Mouse (Mus musculus): Measurements from ENCODE around the gene Cmtm3. TPM values are rescaled to one million over a fixed set of nuclear protein-coding genes. Genes with fewer than 3 reads are reported as not detected.
A peak's percentile ranks its signal among the peaks of the same experiment; 100 is the strongest.
"Not testable (repeated sequence)": the region's sequence is repeated elsewhere in the genome, so short reads cannot be mapped to it uniquely, and the experiment has no call there.

The Cmtm3 gene
- 240 and 361 TPM in 2 replicates for polyA plus RNA-seq (2012; rRNA removed)
- polyA plus RNA-seq (2014; fragmentation: Nextera tagmentation; extraction: Ambion mirVana) = 176 and 185 TPM in 2 replicates

DNA sequence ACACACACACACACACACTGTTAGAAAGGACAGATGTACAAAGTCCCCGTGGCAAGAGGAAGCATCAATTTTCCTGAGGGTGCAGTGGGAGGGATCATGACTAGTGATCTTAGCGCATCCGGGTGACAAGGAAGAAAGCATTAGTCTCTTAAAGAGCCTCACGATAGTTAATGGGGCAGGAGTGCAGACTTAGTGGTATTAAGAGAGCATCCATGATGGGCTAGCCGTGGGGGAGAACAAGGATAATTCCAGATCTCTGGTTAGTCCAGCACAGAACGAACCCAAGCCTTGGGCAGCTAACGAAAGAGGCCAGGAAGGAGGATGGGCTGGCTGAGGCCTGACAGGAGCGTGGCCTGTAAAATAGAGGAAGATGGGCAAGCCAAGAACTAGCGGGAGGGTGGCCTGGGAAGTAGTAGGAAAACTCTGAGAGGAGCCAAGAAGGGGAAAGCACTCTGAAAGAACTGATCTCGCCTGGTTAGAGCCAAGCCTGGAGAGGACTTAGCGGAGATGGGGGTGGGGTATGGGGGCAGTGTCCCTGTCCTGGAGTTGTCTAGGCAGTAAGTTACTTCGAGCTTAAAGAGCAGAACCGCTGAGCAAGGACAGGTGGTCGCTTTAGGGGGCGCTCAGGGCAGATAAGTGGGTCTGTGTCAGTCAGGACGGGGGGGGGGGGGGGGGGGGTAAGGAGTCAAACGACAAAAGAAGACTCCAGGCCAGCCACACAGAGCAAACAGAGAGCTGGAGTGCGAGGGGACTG lies at the start of gene Cmtm3:
Gene Cmtm3, plus strand, starts transcription at position 182 of the 754 bp plus-strand sequence.
- peak within 1 kb of the TSS; percentile 85 for H3K4me2 ChIP-seq (replicated peaks; ENCODE audit: low read depth, low read length, severe bottlenecking)
- no peak for TF ChIP-seq POLR2A (IDR thresholded peaks at IDR 0.05; ENCODE audit: borderline replicate concordance, extremely low read depth, insufficient read depth, insufficient read length)
- peak within 1 kb of the TSS; percentile 89 for H3K9ac ChIP-seq (ENCODE audit: low read depth, low read length, severe bottlenecking)
- DNase-seq (ENCODE audit: low spot score) = peak; percentile 31
- 0 out of 2 replicates have a peak, but pooled peaks cover 3% of the 10 kb centered on the region for H3K36me3 ChIP-seq (ENCODE audit: control insufficient read depth, insufficient read depth, low read length)
- no peaks in the 10 kb centered on the region for H3K9me3 ChIP-seq (ENCODE audit: control insufficient read depth, low read length)
- H3K27me3 ChIP-seq (ENCODE audit: control insufficient read depth, insufficient read depth, low read length) = no peaks in the 10 kb centered on the region
- H3K27ac ChIP-seq (replicated peaks; ENCODE audit: low read depth, low read length) = peak within 1 kb of the TSS; percentile 82
- H3K4me1 ChIP-seq (ENCODE audit: control insufficient read depth, insufficient read depth, low read length) = peaks cover 5% of the 10 kb centered on the region
- ATAC-seq (ENCODE audit: low FRiP score, low read depth) = no peak
- peak within 1 kb of the TSS; percentile 67 for H3K4me3 ChIP-seq (replicated peaks; ENCODE audit: low read length)
- 14% methylated on average over 17 of the region's 18 CpGs for WGBS

DNA sequence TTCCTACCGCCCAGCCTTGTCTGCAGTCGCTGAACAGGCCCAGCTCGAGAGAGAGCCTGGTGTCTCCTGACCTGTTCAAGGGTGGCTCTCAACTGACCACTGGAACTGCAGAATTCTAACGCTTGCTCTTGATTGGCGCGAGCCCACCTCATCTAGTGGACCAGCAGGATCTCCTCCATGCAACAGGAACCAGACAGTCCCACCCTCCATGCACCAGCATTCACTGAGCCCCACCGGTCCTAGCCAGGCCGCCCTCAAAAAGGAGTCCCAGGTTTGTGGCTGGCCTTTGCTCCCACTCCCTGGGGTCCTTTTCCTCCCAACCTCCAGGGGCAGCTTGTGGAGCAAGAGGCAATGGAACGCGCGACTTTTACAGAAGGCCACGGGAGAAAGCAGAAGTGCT lies 46.1 kb upstream of the Cmtm3 start, which contains the start of gene Cmtm2a:
Gene Cmtm2a, minus strand, starts transcription at position 101 of the 400 bp plus-strand sequence.
- not testable (repeated sequence) for H3K27ac ChIP-seq (replicated peaks; ENCODE audit: low read depth, low read length); H3K36me3 ChIP-seq (ENCODE audit: control insufficient read depth, insufficient read depth, low read length); ATAC-seq (ENCODE audit: low FRiP score, low read depth); H3K4me3 ChIP-seq (replicated peaks; ENCODE audit: low read length); H3K27me3 ChIP-seq (ENCODE audit: control insufficient read depth, insufficient read depth, low read length); H3K4me1 ChIP-seq (ENCODE audit: control insufficient read depth, insufficient read depth, low read length); H3K9ac ChIP-seq (ENCODE audit: low read depth, low read length, severe bottlenecking); DNase-seq (ENCODE audit: low spot score); H3K4me2 ChIP-seq (replicated peaks; ENCODE audit: low read depth, low read length, severe bottlenecking); H3K9me3 ChIP-seq (ENCODE audit: control insufficient read depth, low read length)
- 78% methylated on average over 9 of the region's 12 CpGs for WGBS

DNA sequence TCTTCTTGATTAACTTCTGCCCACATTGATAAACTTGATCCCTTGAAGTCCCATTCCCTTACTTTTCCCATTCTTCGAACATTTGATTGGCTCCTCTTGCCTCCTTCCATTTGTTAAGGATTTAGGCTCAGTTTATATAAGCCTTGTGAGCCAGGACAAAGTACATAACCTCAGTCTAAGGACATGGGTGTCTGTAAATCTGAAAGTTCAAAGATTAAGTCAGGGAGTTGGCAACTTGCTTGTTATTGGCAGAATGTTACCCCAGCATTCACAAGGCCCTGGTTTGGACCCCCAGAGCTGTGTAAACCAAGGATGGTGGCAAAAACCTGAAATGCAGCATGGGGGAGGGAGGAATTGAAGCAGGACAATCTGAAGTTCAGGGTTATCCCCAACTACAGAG lies 44.8 kb upstream of the Cmtm3 start:
- H3K9me3 ChIP-seq (ENCODE audit: control insufficient read depth, low read length) = no peaks in the 10 kb centered on the region
- no peak overlapping the region for H3K27ac ChIP-seq (replicated peaks; ENCODE audit: low read depth, low read length)
- H3K4me1 ChIP-seq (ENCODE audit: control insufficient read depth, insufficient read depth, low read length) = no peaks in the 10 kb centered on the region
- TF ChIP-seq POLR2A (IDR thresholded peaks at IDR 0.05; ENCODE audit: borderline replicate concordance, extremely low read depth, insufficient read depth, insufficient read length) = no peak
- 87% methylated on average over 1 of the region's 1 CpGs for WGBS
- H3K4me2 ChIP-seq (replicated peaks; ENCODE audit: low read depth, low read length, severe bottlenecking) = no peak overlapping the region
- H3K27me3 ChIP-seq (ENCODE audit: control insufficient read depth, insufficient read depth, low read length) = no peaks in the 10 kb centered on the region
- DNase-seq (ENCODE audit: low spot score) (no peak), ATAC-seq (ENCODE audit: low FRiP score, low read depth) (no peak)
- no peaks in the 10 kb centered on the region for H3K36me3 ChIP-seq (ENCODE audit: control insufficient read depth, insufficient read depth, low read length)
- no peak overlapping the region for H3K4me3 ChIP-seq (replicated peaks; ENCODE audit: low read length)
- no peak overlapping the region for H3K9ac ChIP-seq (ENCODE audit: low read depth, low read length, severe bottlenecking)

DNA sequence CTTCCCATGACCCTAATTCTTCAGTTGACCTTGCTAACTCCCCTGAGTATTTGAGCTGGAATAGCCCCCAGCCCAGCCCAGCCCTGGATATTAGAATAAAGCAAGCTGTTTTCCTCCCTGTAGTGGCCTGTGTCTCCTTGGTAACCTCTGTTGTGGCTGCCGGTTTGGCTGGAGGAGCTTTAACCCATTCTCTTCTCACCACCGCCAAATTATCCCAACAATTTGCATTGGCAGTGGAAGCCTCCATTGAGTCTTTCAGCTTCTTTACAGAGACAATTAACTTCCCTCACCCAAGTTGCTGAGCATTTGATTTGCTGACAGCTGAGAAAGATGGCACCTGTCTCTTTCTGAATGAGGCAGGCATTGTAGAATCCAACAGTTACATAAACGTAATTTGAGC lies 37.6 kb upstream of the Cmtm3 start:
- WGBS = 14% methylated on average over 3 of the region's 3 CpGs
- H3K4me1 ChIP-seq (ENCODE audit: control insufficient read depth, insufficient read depth, low read length); H3K9ac ChIP-seq (ENCODE audit: low read depth, low read length, severe bottlenecking); ATAC-seq (ENCODE audit: low FRiP score, low read depth); H3K9me3 ChIP-seq (ENCODE audit: control insufficient read depth, low read length); H3K27ac ChIP-seq (replicated peaks; ENCODE audit: low read depth, low read length); H3K36me3 ChIP-seq (ENCODE audit: control insufficient read depth, insufficient read depth, low read length); H3K4me2 ChIP-seq (replicated peaks; ENCODE audit: low read depth, low read length, severe bottlenecking); H3K27me3 ChIP-seq (ENCODE audit: control insufficient read depth, insufficient read depth, low read length); H3K4me3 ChIP-seq (replicated peaks; ENCODE audit: low read length): not testable (repeated sequence)
- DNase-seq (ENCODE audit: low spot score) = peak; percentile 18

DNA sequence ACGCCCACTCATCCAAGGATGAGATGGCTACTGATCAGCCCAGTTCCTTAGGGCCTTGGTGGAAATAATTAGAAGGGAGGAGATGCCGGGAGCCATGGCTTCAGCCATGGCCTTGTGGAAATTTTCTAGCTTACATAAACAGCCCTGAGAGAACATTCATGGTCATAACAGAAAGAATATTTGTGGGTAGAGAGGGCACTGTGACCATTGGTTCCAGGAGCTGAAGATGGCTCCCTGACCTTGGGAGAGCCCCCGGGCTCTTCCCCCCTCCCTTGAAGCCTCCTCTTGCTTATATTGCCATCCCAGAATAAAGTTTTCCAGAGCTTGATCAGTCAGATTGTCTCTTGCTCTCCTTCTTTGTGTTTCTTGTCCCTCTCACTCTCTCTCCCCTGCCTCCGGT lies 36.7 kb upstream of the Cmtm3 start:
- H3K4me1 ChIP-seq (ENCODE audit: control insufficient read depth, insufficient read depth, low read length); H3K9me3 ChIP-seq (ENCODE audit: control insufficient read depth, low read length); H3K9ac ChIP-seq (ENCODE audit: low read depth, low read length, severe bottlenecking); H3K4me3 ChIP-seq (replicated peaks; ENCODE audit: low read length); ATAC-seq (ENCODE audit: low FRiP score, low read depth); H3K4me2 ChIP-seq (replicated peaks; ENCODE audit: low read depth, low read length, severe bottlenecking); H3K27ac ChIP-seq (replicated peaks; ENCODE audit: low read depth, low read length); H3K27me3 ChIP-seq (ENCODE audit: control insufficient read depth, insufficient read depth, low read length); DNase-seq (ENCODE audit: low spot score); H3K36me3 ChIP-seq (ENCODE audit: control insufficient read depth, insufficient read depth, low read length): not testable (repeated sequence)
- 92% methylated on average over 4 of the region's 4 CpGs for WGBS

All from limb, embryonic 14.5 days (tissue).